Mouse (Mus musculus) midbrain, embryonic 10.5 days (tissue): Measurements from ENCODE around the gene Baz2b. TPM values are rescaled to one million over a fixed set of nuclear protein-coding genes. Genes with fewer than 3 reads are reported as not detected.

Experiments used
- DNase-seq: peaks from one replicate; pipeline ENCODE4 v3.0.0-alpha.2; 2017; ENCODE audit warnings: low spot score
- H3K27ac ChIP-seq: fragments of 300-500 bp; sonication (generic); replicated peaks from 2 replicates; pipeline ENCODE4 v1.5.1; 2016; ENCODE audit warnings: mild to moderate bottlenecking
- H3K27me3 ChIP-seq: fragments of 300-500 bp; sonication (generic); 2 replicates; pipeline ENCODE4 v1.6.1; 2016; ENCODE audit warnings: low read depth, mild to moderate bottlenecking; ENCODE audit not compliant: poor library complexity, severe bottlenecking
- H3K36me3 ChIP-seq: fragments of 300-500 bp; sonication (generic); 2 replicates; pipeline ENCODE4 v1.6.1; 2016; ENCODE audit warnings: mild to moderate bottlenecking, moderate library complexity
- H3K4me1 ChIP-seq: fragments of 300-500 bp; sonication (generic); 2 replicates; pipeline ENCODE4 v1.6.1; 2016
- H3K4me3 ChIP-seq: fragments of 300-500 bp; sonication (generic); 2 replicates; pipeline ENCODE4 v1.5.1; 2016; ENCODE audit warnings: mild to moderate bottlenecking, moderate library complexity
- H3K9me3 ChIP-seq: fragments of 300-500 bp; sonication (generic); replicated peaks from 2 replicates; pipeline ENCODE4 v1.6.1; 2016; ENCODE audit warnings: mild to moderate bottlenecking
- WGBS: fragments of 180-500 bp; shearing (Covaris S2); methylation state at CpG from one replicate; pipeline ENCODE4 v1.1.7; 2016; 5-methylcytosine and 5-hydroxymethylcytosine counted together
- polyA plus RNA-seq: library from polyadenylated mRNA; unstranded; fragments of >200 nt; fragmentation: Nextera tagmentation; extraction: Ambion mirVana; gene quantifications from 2 replicates; pipeline ENCODE4 v1.2.1, GENCODE M21; 2016

The Baz2b gene
- polyA plus RNA-seq, 1 experiment from 2014 or later = 59.7 TPM

GRCm38 (mm10) chr2:59963011-59963410 lies 246.6 kb downstream of the Baz2b start:
- no peak overlapping the region for H3K27ac ChIP-seq
- WGBS = 86% methylated on average over 5 of the region's 5 CpGs
- no peak overlapping the region for H3K4me3 ChIP-seq
- H3K27me3 ChIP-seq = no peaks in the 10 kb centered on the region
- no peak for DNase-seq
- peaks cover 70% of the 10 kb centered on the region for H3K36me3 ChIP-seq
- no peaks in the 10 kb centered on the region for H3K9me3 ChIP-seq
- H3K4me1 ChIP-seq = no peaks in the 10 kb centered on the region

DNA sequence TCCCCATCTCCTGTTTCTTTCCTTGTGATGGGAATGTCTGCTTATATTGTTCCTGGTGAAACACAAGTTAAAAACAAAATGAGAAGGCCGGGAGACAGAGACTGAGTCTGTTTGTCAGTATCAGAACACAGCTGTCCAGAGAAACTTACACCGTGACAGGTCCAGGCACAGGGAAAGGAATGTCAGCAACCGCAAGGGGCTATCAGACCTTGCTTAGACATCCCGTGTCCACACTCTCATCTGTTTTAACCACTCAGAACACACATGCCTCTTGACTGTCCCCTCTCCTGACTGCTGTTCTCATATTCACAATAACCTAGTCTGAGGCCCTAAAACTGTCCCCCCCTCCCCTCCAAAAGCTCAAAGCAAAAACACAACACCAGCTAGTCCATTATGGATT lies 247.1 kb downstream of the Baz2b start:
- peaks cover 70% of the 10 kb centered on the region for H3K36me3 ChIP-seq
- H3K4me3 ChIP-seq = no peak overlapping the region
- DNase-seq = no peak
- H3K27ac ChIP-seq = no peak overlapping the region
- H3K4me1 ChIP-seq = no peaks in the 10 kb centered on the region
- WGBS = 86% methylated on average over 4 of the region's 4 CpGs
- H3K27me3 ChIP-seq = no peaks in the 10 kb centered on the region
- H3K9me3 ChIP-seq = no peaks in the 10 kb centered on the region

GRCm38 (mm10) chr2:59960495-59960772 lies 249.2 kb downstream of the Baz2b start:
- WGBS = 96% methylated on average over 2 of the region's 2 CpGs
- Histone ChIP-seq H3K36me3 (peaks cover 71% of the 10 kb centered on the region), H3K4me3 (no peak overlapping the region), H3K4me1 (no peaks in the 10 kb centered on the region), H3K9me3 (no peaks in the 10 kb centered on the region), H3K27ac (no peak overlapping the region), H3K27me3 (no peaks in the 10 kb centered on the region)
- DNase-seq = no peak

DNA sequence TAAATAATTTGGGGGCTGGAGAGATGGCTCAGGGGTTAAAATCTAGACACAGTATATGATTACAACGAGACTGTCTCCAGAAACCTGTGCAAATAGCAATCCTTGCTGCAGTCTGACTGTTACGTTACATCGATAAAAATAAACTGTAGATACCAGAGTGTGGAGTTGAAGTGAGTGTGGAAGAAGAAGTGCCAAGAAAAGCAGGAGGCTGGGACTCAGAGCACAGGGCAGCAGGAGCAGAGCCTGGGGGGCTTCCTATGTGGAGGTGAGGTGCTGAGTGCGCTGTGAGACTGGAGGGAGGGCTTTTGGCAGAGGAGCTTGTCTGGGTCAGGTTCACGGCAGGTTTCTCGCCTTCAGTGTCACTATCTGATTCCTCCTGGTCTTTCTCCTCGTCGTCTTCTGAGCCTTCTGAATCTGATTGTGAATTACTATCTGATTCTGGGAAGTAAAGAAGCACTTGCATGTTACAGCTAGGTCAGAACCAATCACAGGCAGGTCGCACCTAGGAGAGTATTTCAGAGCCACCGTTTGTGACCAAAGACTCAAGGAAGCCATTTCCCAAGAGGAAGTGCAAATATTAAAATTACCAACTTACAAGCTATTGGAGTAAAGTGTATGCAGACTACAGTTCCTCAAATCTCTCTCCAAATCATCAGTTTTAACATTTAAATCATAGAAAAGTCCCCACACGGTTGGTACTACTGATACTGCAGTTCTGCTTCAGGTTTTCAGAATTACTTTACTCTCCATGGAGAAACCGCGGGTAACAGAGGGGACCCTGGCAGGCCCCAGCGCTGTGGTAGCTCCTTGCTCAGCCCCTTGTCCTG lies 249.8 kb downstream of the Baz2b start:
- H3K27ac ChIP-seq = no peak overlapping the region
- H3K4me1 ChIP-seq = no peaks in the 10 kb centered on the region
- H3K4me3 ChIP-seq = no peak overlapping the region
- H3K27me3 ChIP-seq = no peaks in the 10 kb centered on the region
- WGBS = 95% methylated on average over 14 of the region's 14 CpGs
- peaks cover 73% of the 10 kb centered on the region for H3K36me3 ChIP-seq
- DNase-seq = no peak
- no peaks in the 10 kb centered on the region for H3K9me3 ChIP-seq

DNA sequence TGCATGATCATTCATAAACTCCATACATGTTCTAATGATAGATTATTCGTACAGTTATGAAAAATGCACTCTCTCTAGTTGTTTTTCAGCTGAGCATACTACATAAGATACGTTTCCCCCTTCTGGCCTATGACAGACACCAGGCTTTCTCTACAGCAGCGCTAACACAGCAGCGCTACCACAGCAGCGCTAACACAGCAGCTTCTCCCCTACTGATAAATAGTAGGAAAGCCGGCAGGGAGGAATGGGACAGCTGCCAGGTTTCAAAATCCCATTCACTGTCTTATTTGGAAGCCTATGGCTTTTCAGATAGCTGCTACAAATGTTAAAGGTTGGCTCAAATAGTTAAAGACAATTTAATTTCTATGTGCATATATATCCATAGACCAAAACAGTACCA lies 251.1 kb downstream of the Baz2b start:
- Histone ChIP-seq H3K36me3 (peaks cover 75% of the 10 kb centered on the region), H3K27ac (no peak overlapping the region), H3K4me3 (no peak overlapping the region), H3K9me3 (no peaks in the 10 kb centered on the region), H3K4me1 (no peaks in the 10 kb centered on the region), H3K27me3 (no peaks in the 10 kb centered on the region)
- DNase-seq = no peak
- 88% methylated on average over 6 of the region's 6 CpGs for WGBS

- H3K9me3 ChIP-seq = no peaks in the 10 kb centered on the region
- no peak overlapping the region for H3K27ac ChIP-seq
- no peak overlapping the region for H3K4me3 ChIP-seq
- WGBS = 92% methylated on average over 7 of the region's 7 CpGs
- H3K36me3 ChIP-seq = peaks cover 72% of the 10 kb centered on the region
- no peaks in the 10 kb centered on the region for H3K27me3 ChIP-seq
- no peak for DNase-seq
- H3K4me1 ChIP-seq = no peaks in the 10 kb centered on the region
These were observed 253.7 kb downstream of the Baz2b start for GRCm38 (mm10) chr2:59955916-59956315.

GRCm38 (mm10) chr2:59954791-59955190 lies 254.8 kb downstream of the Baz2b start:
- DNase-seq = no peak
- no peak overlapping the region for H3K27ac ChIP-seq
- 75% methylated on average over 3 of the region's 3 CpGs for WGBS
- peaks cover 68% of the 10 kb centered on the region for H3K36me3 ChIP-seq
- H3K27me3 ChIP-seq = no peaks in the 10 kb centered on the region
- H3K4me1 ChIP-seq = no peaks in the 10 kb centered on the region
- no peaks in the 10 kb centered on the region for H3K9me3 ChIP-seq
- no peak overlapping the region for H3K4me3 ChIP-seq

- Histone ChIP-seq H3K4me1 (no peaks in the 10 kb centered on the region), H3K36me3 (peaks cover 57% of the 10 kb centered on the region), H3K27ac (no peak overlapping the region), H3K4me3 (no peak overlapping the region), H3K27me3 (no peaks in the 10 kb centered on the region), H3K9me3 (no peaks in the 10 kb centered on the region)
- no peak for DNase-seq
- WGBS = 94% methylated on average over 13 of the region's 13 CpGs
These were observed 257.2 kb downstream of the Baz2b start for GRCm38 (mm10) chr2:59952286-59953014.

GRCm38 (mm10) chr2:59951706-59952105 lies 257.9 kb downstream of the Baz2b start:
- H3K9me3 ChIP-seq = no peaks in the 10 kb centered on the region
- H3K27me3 ChIP-seq = no peaks in the 10 kb centered on the region
- H3K4me1 ChIP-seq = no peaks in the 10 kb centered on the region
- no peak for DNase-seq
- H3K27ac ChIP-seq = no peak overlapping the region
- H3K4me3 ChIP-seq = no peak overlapping the region
- H3K36me3 ChIP-seq = peaks cover 55% of the 10 kb centered on the region
- whole genome bisulfite sequencing = 95% methylated on average over 8 of the region's 8 CpGs

GRCm38 (mm10) chr2:59951127-59951526 lies 258.5 kb downstream of the Baz2b start:
- H3K36me3 ChIP-seq = peaks cover 51% of the 10 kb centered on the region
- no peak overlapping the region for H3K4me3 ChIP-seq
- no peaks in the 10 kb centered on the region for H3K9me3 ChIP-seq
- WGBS = 95% methylated on average over 4 of the region's 4 CpGs
- DNase-seq = no peak
- no peaks in the 10 kb centered on the region for H3K27me3 ChIP-seq
- H3K4me1 ChIP-seq = no peaks in the 10 kb centered on the region
- H3K27ac ChIP-seq = no peak overlapping the region

DNA sequence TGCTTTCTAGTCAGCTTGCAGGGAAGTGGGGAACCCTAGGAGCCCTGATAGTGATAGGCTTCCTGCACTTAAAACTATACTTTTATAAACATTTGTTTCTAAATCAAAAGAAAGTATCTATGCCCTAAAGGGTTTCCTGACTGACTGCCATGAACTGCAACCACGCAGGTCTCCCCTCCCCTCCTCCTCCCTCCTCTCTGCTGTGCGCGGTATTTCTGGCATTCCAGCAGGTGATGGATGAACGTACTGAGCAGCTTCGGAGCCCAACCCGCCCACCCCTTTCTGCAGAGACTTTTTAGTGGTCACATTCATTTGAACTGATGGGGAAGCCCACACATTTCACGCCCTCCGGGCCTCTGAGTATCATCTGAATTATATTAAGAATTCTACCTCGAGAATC lies 273.3 kb downstream of the Baz2b start:
- H3K27me3 ChIP-seq = no peaks in the 10 kb centered on the region
- WGBS = 56% methylated on average over 9 of the region's 9 CpGs
- H3K4me1 ChIP-seq = no peaks in the 10 kb centered on the region
- H3K27ac ChIP-seq = no peak overlapping the region
- no peaks in the 10 kb centered on the region for H3K9me3 ChIP-seq
- peaks cover 60% of the 10 kb centered on the region for H3K36me3 ChIP-seq
- no peak for DNase-seq
- H3K4me3 ChIP-seq = no peak overlapping the region

DNA sequence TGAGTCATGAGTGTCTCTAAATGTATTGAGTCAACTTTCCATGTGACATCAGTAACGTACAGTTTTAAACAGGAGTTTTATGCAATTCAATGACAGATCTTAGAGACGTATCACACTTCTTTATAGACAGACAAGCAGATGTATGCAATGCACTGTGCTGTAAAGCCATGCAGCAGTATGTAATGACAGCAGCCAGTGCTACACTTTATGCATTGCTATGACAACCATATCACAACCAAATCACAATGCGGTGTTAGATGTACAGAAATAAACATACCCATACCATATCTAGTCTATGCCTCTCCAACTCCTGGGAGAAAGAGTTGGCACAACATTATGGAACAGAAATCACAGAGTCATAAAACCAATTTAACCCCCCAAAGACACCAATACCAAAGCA lies 276.5 kb downstream of the Baz2b start:
- DNase-seq = no peak
- WGBS = 97% methylated on average over 3 of the region's 3 CpGs

DNA sequence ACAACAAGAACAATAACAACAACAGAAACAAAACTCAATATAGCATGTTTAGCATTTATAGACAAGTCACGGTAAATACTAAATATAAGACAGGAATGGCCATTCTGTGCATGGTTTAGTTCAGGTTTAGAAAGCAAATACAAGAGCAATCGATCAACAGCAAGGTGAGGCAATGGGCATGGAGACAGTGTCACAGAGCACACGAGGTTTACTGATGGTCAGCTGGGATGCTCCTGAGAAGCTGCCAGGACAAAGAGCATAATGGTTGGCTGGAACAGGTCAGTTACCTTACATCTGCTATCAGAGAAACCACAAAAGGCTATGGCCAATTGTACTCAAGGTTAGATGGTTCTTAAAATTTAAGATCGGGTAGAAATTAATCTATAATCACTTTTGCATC lies 277.4 kb downstream of the Baz2b start:
- Histone ChIP-seq H3K27ac (no peak overlapping the region), H3K4me3 (no peak overlapping the region), H3K4me1 (no peaks in the 10 kb centered on the region), H3K36me3 (peaks cover 51% of the 10 kb centered on the region), H3K27me3 (no peaks in the 10 kb centered on the region), H3K9me3 (no peaks in the 10 kb centered on the region)
- WGBS = 90% methylated on average over 4 of the region's 4 CpGs
- DNase-seq = no peak

More for the DNA sequence above, 276.5 kb downstream of the Baz2b start:
- Histone ChIP-seq H3K4me3 (no peak overlapping the region), H3K27ac (no peak overlapping the region), H3K36me3 (peaks cover 47% of the 10 kb centered on the region), H3K9me3 (no peaks in the 10 kb centered on the region), H3K27me3 (no peaks in the 10 kb centered on the region), H3K4me1 (no peaks in the 10 kb centered on the region)
